8 mouse cellular contexts compared by ENCODE assay signal in the genomic region with DNA sequence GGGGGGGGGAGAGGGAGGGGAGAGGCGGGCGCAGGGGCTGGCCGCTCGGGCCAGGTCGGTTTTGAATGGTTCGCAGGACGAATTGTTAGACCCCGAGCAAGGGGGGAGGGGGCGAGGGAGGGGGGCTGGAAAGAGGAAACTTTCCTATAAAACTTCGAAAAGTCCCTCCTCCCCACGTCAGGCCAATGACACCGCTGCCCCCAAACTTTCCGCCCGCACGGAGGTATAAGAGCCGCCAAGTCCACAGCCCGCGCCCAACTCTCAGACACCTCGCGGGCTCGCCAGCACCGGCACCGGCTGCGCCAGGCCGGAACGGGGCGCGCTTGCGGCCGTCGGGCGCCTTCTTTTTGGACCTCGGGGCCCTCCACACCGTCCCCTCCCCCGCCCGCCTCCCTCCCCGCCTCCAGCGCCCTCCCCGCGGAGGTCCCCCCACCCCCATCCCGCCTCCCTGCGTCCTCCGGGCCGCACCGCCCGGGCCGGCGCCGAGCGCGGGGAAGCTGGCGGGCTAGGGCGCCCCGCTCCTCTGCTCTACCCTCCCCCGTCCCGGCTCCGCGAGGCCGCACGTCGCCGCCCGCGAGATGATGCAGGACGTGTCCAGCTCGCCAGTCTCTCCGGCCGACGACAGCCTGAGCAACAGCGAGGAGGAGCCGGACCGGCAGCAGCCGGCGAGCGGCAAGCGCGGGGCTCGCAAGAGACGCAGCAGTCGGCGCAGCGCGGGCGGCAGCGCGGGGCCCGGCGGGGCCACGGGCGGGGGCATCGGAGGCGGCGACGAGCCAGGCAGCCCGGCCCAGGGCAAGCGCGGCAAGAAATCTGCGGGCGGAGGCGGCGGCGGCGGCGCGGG. TPM values are rescaled to one million over a fixed set of nuclear protein-coding genes. Genes with fewer than 3 reads are reported as not detected.
DNase-seq lines count a peak whose midpoint lies in the region; ATAC-seq and TF ChIP-seq lines count a peak whose summit lies in the region.

Twist1 (plus strand) TSS at position 272 of the 841 bp plus-strand sequence.

- under 1% methylated on average over 89 of the region's 105 CpGs for WGBS in intestine, embryonic 16.5 days
- WGBS in midbrain, embryonic 12.5 days: 1% methylated on average over 67 of the region's 105 CpGs

- H3K4me3 ChIP-seq in layer of hippocampus, adult 2 months: peak within 1 kb of the TSS; percentile 45
- H3K4me3 ChIP-seq in intestine, embryonic 16.5 days (ENCODE audit: low read length): peak within 1 kb of the TSS; percentile 64
- H3K4me3 ChIP-seq in midbrain, embryonic 12.5 days: peak within 1 kb of the TSS; percentile 58

- no peaks in the 10 kb centered on the region for H3K9me3 ChIP-seq in intestine, embryonic 16.5 days (ENCODE audit: control insufficient read depth, low read length)
- H3K9me3 ChIP-seq in midbrain, embryonic 12.5 days: no peaks in the 10 kb centered on the region

- H3K4me1 ChIP-seq in intestine, embryonic 16.5 days (ENCODE audit: control insufficient read depth, insufficient read depth, low read length): peaks cover 20% of the 10 kb centered on the region; the same call in 1 of the 2 replicates
- peaks cover 25% of the 10 kb centered on the region for H3K4me1 ChIP-seq in midbrain, embryonic 12.5 days

- no peaks in the 10 kb centered on the region for H3K36me3 ChIP-seq in intestine, embryonic 16.5 days (ENCODE audit: control insufficient read depth, insufficient read depth, low read length)
- no peaks in the 10 kb centered on the region for H3K36me3 ChIP-seq in midbrain, embryonic 12.5 days

- H3K27me3 ChIP-seq in intestine, embryonic 16.5 days (replicated peaks; ENCODE audit: control insufficient read depth, insufficient read depth, low read length): peaks cover 58% of the 10 kb centered on the region
- peaks cover 82% of the 10 kb centered on the region for H3K27me3 ChIP-seq in midbrain, embryonic 12.5 days

- intact Hi-C loops in gastrocnemius, postnatal 36 days (cut with DNase I): no loop called here

- peak within 1 kb of the TSS; percentile 83 for H3K4me2 ChIP-seq in intestine, embryonic 16.5 days (ENCODE audit: low read depth, low read length)
- peak within 1 kb of the TSS; percentile 75 for H3K4me2 ChIP-seq in midbrain, embryonic 12.5 days (replicated peaks)

- peak; percentile 81 for ATAC-seq in intestine, embryonic 16.5 days
- ATAC-seq in midbrain, embryonic 12.5 days (ENCODE audit: low FRiP score, low read depth): peak; percentile 71

- TF ChIP-seq CTCF in layer of hippocampus, adult 2 months (conservative IDR thresholded peaks at IDR 0.05): no peak
- TF ChIP-seq CTCF in brain, embryonic 14.5 days (IDR thresholded peaks at IDR 0.05; ENCODE audit: borderline replicate concordance, extremely low read depth, insufficient read depth, insufficient read length): no peak

- peak within 1 kb of the TSS; percentile 72 for H3K9ac ChIP-seq in intestine, embryonic 16.5 days (ENCODE audit: low read depth, low read length)
- H3K9ac ChIP-seq in midbrain, embryonic 12.5 days (replicated peaks): peak within 1 kb of the TSS; percentile 64

- TF ChIP-seq POLR2A in brain, embryonic 14.5 days (IDR thresholded peaks at IDR 0.05; ENCODE audit: borderline replicate concordance, extremely low read depth, insufficient read depth, insufficient read length, poor library complexity, severe bottlenecking): 0 out of 2 replicates have a peak, but pooled peaks have one; percentile 5

- H3K27ac ChIP-seq in layer of hippocampus, adult 2 months: no peak within 1 kb of the TSS
- H3K27ac ChIP-seq in intestine, embryonic 16.5 days (ENCODE audit: low read length): peak within 1 kb of the TSS; percentile 23; the same call in 1 of the 2 replicates
- peak within 1 kb of the TSS; percentile 65 for H3K27ac ChIP-seq in midbrain, embryonic 12.5 days (replicated peaks)

- no peak for DNase-seq in layer of hippocampus, adult 2 months (ENCODE audit: low spot score in 2 of 2)
- DNase-seq in layer of hippocampus, adult 8-10 months (ENCODE audit: low spot score in 2 of 2): no peak
- peak; percentile 59 for DNase-seq in brain, embryonic 14.5 days (ENCODE audit: low read depth)
- DNase-seq in gastrocnemius, postnatal 36 days: peak; percentile 63 to 64
- peak; percentile 55 for DNase-seq in urinary bladder, adult 2 months (ENCODE audit: low spot score)
- DNase-seq in thymus, postnatal 0 days (ENCODE audit: low spot score): no peak

RNA-seq across cellular contexts. Expression of gene Twist1, which starts in this region (rescaled TPM):
- 1 to 10 TPM; 1.6 TPM for total RNA-seq in layer of hippocampus, adult 2 months (2021)
- 1 to 10 TPM; 1.2 to 1.9 (median 1.3) TPM for total RNA-seq in layer of hippocampus, adult 8-10 months (2022)
- 14.0 and 15.1 TPM in 2 replicates for polyA plus RNA-seq in brain, embryonic 14.5 days (2012; rRNA removed)
- 1 to 10 TPM; 1.1 to 1.5 TPM for total RNA-seq in gastrocnemius, postnatal 36 days (2021)
- 0.49 and 0.59 TPM in 2 replicates for polyA plus RNA-seq in intestine, embryonic 16.5 days (2015; fragmentation: Nextera tagmentation; extraction: Ambion mirVana)
- 11.0 and 12.3 TPM in 2 replicates for polyA plus RNA-seq in midbrain, embryonic 12.5 days (2016; fragmentation: Nextera tagmentation; extraction: Ambion mirVana)
- polyA plus RNA-seq in urinary bladder, adult 2 months (2012; rRNA removed): 9.7 and 10.0 TPM in 2 replicates
- 0.40 and 0.64 TPM in 2 replicates for polyA plus RNA-seq in thymus, postnatal 0 days (2015; fragmentation: Nextera tagmentation; extraction: Ambion mirVana)

Comparison
In these comparisons a context has a peak if more than half of its experiments do, and no peak if none do; other contexts are left out.
1. Peak in ATAC-seq, H3K4me3 ChIP-seq, H3K27ac ChIP-seq, H3K9ac ChIP-seq and H3K4me2 ChIP-seq in intestine, embryonic 16.5 days; RNA of the gene not detected or under 1 TPM.
2. DNase-seq: peak in brain, embryonic 14.5 days (single experiment), gastrocnemius, postnatal 36 days (2 of 2) and urinary bladder, adult 2 months (single experiment); none in layer of hippocampus, adult 2 months (0 of 2), layer of hippocampus, adult 8-10 months (0 of 2) and thymus, postnatal 0 days (single experiment).
3. Peak in every context shown above with its lines, with median percentiles within 50 percentile points of each other: H3K4me3 ChIP-seq.